Mouse (Mus musculus) left cerebral cortex, postnatal 14 days (tissue): ENCODE measurements around the gene Pou4f2. TPM values are rescaled to one million over a fixed set of nuclear protein-coding genes. Genes with fewer than 3 reads are reported as not detected.

ENCODE experiments used
- DNase-seq, 2 experiments: peaks; one replicate each; pipeline ENCODE4 v3.0.0; 2021 to 2022; ENCODE audit warnings: low spot score in 2 of 2, mixed read lengths in 1 of 2
- intact Hi-C: fragments of 180-260 bp; cut with DNase I; formaldehyde crosslinking; loops from one replicate; pipeline ENCODE4 v1.15.1; 2025
- total RNA-seq, 2 experiments: library from RNA; stranded (reverse); gene quantifications; 2 replicates each; pipeline ENCODE4 v1.2.3; 2021

Gene Pou4f2
- total RNA-seq, 2 experiments from 2014 or later, result not detected

DNA sequence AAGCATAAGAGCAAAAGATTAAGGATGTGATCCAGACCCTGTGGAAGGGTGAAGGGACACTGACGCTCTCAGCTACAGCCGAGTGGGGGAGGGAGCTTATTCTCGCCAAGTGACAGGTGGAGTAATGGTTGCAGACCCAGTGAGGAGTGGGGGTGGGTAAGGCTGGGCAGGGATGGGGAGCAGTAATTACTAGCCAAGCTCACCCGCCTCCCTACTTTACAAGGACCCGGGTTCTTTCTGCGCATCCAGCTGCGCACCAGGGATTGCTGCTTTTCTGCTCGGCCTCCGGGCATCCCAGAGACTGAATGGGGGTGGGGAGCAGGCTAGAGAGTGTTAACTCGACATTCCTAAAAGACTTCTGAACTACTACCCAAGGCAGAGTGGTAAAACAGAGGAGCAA lies 10.0 kb downstream of the Pou4f2 start:
- intact Hi-C loops, result no loop called here
- no peak for DNase-seq

- no peak for DNase-seq
- intact Hi-C loops, result no loop called here
Measured at GRCm38 (mm10) chr8:78423937-78424336, 12.5 kb downstream of the Pou4f2 start.

DNA sequence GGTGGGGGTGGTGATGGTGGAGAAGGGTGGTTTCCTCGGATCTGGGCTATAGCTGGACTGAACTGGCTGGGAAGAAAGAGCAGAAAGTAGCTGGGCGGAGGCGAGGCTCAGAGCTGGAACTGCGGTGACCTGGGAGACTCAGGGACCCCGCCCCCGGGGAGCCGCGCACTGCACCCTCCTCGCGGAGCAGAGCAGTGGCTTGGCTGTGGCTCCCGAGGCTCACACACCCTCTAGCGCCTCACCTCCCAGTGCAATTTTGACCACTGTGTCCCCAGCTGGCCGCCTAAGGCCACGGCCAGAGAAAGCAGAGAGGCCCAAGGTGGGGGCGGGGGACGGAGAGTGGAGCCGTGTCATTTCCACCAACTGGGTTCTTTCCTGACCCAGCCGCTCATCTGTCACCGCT lies 16.3 kb downstream of the Pou4f2 start:
- intact Hi-C loops, result no loop called here
- DNase-seq, result no peak

GRCm38 (mm10) chr8:78419272-78419671 lies 17.2 kb downstream of the Pou4f2 start:
- intact Hi-C loops, result loop anchor here (10.0 kb wide), 1 partner anchor 174 kb away; no protein-coding TSS in a partner anchor

GRCm38 (mm10) chr8:78390756-78391155 lies 45.7 kb downstream of the Pou4f2 start:
- intact Hi-C loops, result no loop called here
- no peak for DNase-seq

More at GRCm38 (mm10) chr8:78419272-78419671, 17.2 kb downstream of the Pou4f2 start:
- no peak for DNase-seq

Other genes starting within 250 kb of the Pou4f2 start
- not detected for gene Ttc29, start 223.3 kb downstream of the Pou4f2 start, total RNA-seq
- gene Rbmxl1, start 72.3 kb upstream of the Pou4f2 start, total RNA-seq, result 10 to 100 TPM; 64.7 to 66.6 TPM
- 10 to 100 TPM in 1 of 2 experiments, 1 to 10 TPM in 1; 5.6 to 12.0 TPM for gene Slc10a7, start 72.7 kb upstream of the Pou4f2 start, total RNA-seq